Mouse (Mus musculus) testis, adult 2 months (tissue): ENCODE results near the gene Samsn1.

Experiments
- CTCF ChIP-seq: fragments of 200-500 bp; IDR thresholded peaks from 2 replicates; pipeline ENCODE4 v1.5.1; 2012; ENCODE audit warnings: low read depth, mild to moderate bottlenecking, inconsistent platforms, low read length, moderate library complexity; ENCODE audit not compliant: control insufficient read depth, insufficient read depth, insufficient replicate concordance
- POLR2A ChIP-seq: fragments of 200-500 bp; IDR thresholded peaks from 2 replicates; pipeline ENCODE4 v1.6.1; 2012; ENCODE audit warnings: low read depth, mild to moderate bottlenecking, inconsistent platforms, low read length, moderate library complexity; ENCODE audit not compliant: control insufficient read depth

DNA sequence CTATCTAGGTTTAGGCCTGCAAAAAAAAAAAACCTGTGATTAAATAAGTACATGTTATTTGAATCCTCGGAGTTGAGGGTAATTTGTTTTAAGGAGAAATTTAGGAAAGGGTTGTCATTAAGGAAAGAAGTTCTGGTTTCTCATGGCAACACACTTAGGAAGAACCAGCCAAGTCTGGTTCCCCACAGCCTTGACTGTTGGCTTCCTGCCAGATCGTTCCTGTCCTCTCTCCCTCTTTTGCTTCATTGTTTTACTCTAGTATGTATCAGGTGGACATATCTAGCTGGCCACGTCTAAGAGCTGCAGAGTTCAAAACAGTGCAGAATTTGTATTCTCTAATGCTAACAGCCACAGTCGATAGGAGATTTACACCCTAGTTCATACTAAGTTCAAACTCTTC, 146.2 kb downstream of the Samsn1 start:
- TF ChIP-seq CTCF = no peak
- no peak for TF ChIP-seq POLR2A
